Mouse (Mus musculus) E14TG2a.4 (cell line): ENCODE results near the gene Phactr1.

Experiments
- CTCF ChIP-seq: conservative IDR thresholded peaks from 2 replicates; pipeline ENCODE4 v1.5.1; 2014; ENCODE audit warnings: low read length
- NANOG ChIP-seq: IDR thresholded peaks from 2 replicates; pipeline ENCODE4 v1.6.1; 2014; ENCODE audit warnings: borderline replicate concordance, low read length, mixed read lengths
- POU5F1 ChIP-seq: IDR thresholded peaks from 2 replicates; pipeline ENCODE4 v1.6.1; 2014; ENCODE audit warnings: low read length, borderline replicate concordance

DNA sequence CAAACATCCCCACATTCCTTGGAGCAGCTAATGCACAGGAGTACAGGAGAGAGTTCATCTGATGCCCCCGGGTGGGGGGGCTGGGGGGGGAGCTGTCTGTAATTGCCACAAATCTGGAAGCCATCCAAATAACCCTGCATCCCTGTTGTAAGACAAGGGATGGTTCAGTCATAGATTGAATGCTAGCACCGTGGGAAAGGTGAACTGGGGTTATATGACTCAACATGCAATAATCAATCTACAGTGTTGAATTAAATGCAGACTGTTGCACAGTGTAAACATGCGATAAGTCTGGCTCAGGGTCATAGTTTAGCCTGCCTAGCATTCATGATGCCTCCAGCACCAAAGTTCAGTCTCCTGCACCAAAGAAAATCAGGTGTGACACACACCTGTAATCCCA, 219.2 kb downstream of the Phactr1 start:
- TF ChIP-seq POU5F1 (no peak), CTCF (no peak), NANOG (no peak)
